Mouse (Mus musculus) CH12.LX (cell line): ENCODE results near the gene Mptx2. TPM values are rescaled to one million over a fixed set of nuclear protein-coding genes. Genes with fewer than 3 reads are reported as not detected.

Experiments
- DNase-seq: peaks from one replicate; pipeline ENCODE4 v3.0.0-alpha.2; 2013; ENCODE audit errors: extremely low read depth
- H3K27ac ChIP-seq: 2 replicates; pipeline ENCODE4 v1.5.1; 2012; ENCODE audit warnings: low read depth, mild to moderate bottlenecking, control low read depth, moderate library complexity; ENCODE audit not compliant: insufficient read depth
- H3K27me3 ChIP-seq: replicated peaks from 2 replicates; pipeline ENCODE3; 2012; ENCODE audit warnings: inconsistent platforms
- H3K36me3 ChIP-seq, 2 experiments: replicated peaks in 1 of 2; 2 replicates each; pipeline versions ENCODE3 to v1.6.1; 2012; ENCODE audit warnings: inconsistent platforms in 1 of 2, low read length in 1 of 2, mild to moderate bottlenecking in 1 of 2, mixed read lengths in 1 of 2, moderate library complexity in 1 of 2; ENCODE audit not compliant: control insufficient read depth in 1 of 2, insufficient read depth in 1 of 2
- H3K4me1 ChIP-seq, 2 experiments: 2 replicates each; pipeline ENCODE4 v1.6.1; 2012; ENCODE audit warnings: inconsistent platforms in 1 of 2, moderate library complexity in 1 of 2; ENCODE audit not compliant: insufficient read depth in 2 of 2, control insufficient read depth in 1 of 2
- H3K4me2 ChIP-seq: 2 replicates; pipeline ENCODE4 v1.6.1; 2012; ENCODE audit warnings: low read depth, mild to moderate bottlenecking, control low read depth; ENCODE audit not compliant: poor library complexity, insufficient read depth, severe bottlenecking
- H3K4me3 ChIP-seq, 3 experiments: fragments of 150-350 bp in 1 of 3; sonication (generic) in 1 of 3; replicated peaks in 1 of 3; 2 replicates each; pipeline versions ENCODE3 to v1.5.1; 2011 to 2012; ENCODE audit warnings: low read depth in 2 of 3, low read length in 2 of 3, mild to moderate bottlenecking in 2 of 3, moderate library complexity in 2 of 3, control low read depth in 1 of 3, improper control_type of control experiment in 1 of 3, inconsistent platforms in 1 of 3, mixed read lengths in 1 of 3; ENCODE audit not compliant: poor library complexity in 1 of 3
- H3K79me2 ChIP-seq: replicated peaks from 2 replicates; pipeline ENCODE4 v1.6.1; 2012; ENCODE audit warnings: mild to moderate bottlenecking, moderate library complexity; ENCODE audit not compliant: control insufficient read depth, poor library complexity, insufficient read depth, severe bottlenecking; ENCODE audit errors: extremely low read depth
- H3K9ac ChIP-seq: 2 replicates; pipeline ENCODE4 v1.6.1; 2012; ENCODE audit warnings: low read depth, mild to moderate bottlenecking, control low read depth, moderate library complexity; ENCODE audit not compliant: insufficient read depth
- H3K9me3 ChIP-seq: replicated peaks from 2 replicates; pipeline ENCODE3; 2012; ENCODE audit warnings: low read length, inconsistent platforms, mixed read lengths
- BHLHE40 ChIP-seq: IDR thresholded peaks from 2 replicates; pipeline ENCODE4 v1.6.1; 2011; ENCODE audit warnings: mild to moderate bottlenecking, low read depth, low read length, improper control_type of control experiment
- E2F4 ChIP-seq: IDR thresholded peaks from 2 replicates; pipeline ENCODE4 v1.6.1; 2011; ENCODE audit warnings: low read depth, low read length, improper control_type of control experiment; ENCODE audit not compliant: insufficient replicate concordance
- ELF1 ChIP-seq: IDR thresholded peaks from 2 replicates; pipeline ENCODE4 v1.6.1; 2014; ENCODE audit warnings: low read depth, mild to moderate bottlenecking, inconsistent platforms, low read length, improper control_type of control experiment
- ETS1 ChIP-seq: conservative IDR thresholded peaks from 2 replicates; pipeline ENCODE4 v1.6.1; 2012; ENCODE audit warnings: low read depth, mild to moderate bottlenecking, inconsistent platforms, low read length, improper control_type of control experiment, moderate library complexity
- HCFC1 ChIP-seq: IDR thresholded peaks from 2 replicates; pipeline ENCODE4 v1.6.1; 2012; ENCODE audit warnings: low read depth, mild to moderate bottlenecking, inconsistent platforms, low read length, improper control_type of control experiment
- IRF4 ChIP-seq: IDR thresholded peaks from 2 replicates; pipeline ENCODE4 v1.6.1; 2014; ENCODE audit warnings: low read depth, mild to moderate bottlenecking, inconsistent platforms, low read length, improper control_type of control experiment
- JUND ChIP-seq: conservative IDR thresholded peaks from 2 replicates; pipeline ENCODE4 v1.6.1; 2011; ENCODE audit warnings: low read depth, low read length, improper control_type of control experiment
- KAT2A ChIP-seq: IDR thresholded peaks from 2 replicates; pipeline ENCODE4 v1.6.1; 2012; ENCODE audit warnings: low read length, improper control_type of control experiment, inconsistent platforms; ENCODE audit not compliant: insufficient replicate concordance
- MAX ChIP-seq: IDR thresholded peaks from 2 replicates; pipeline ENCODE4 v1.6.1; 2011; ENCODE audit warnings: low read length, improper control_type of control experiment
- MEF2A ChIP-seq: IDR thresholded peaks from 2 replicates; pipeline ENCODE4 v1.6.1; 2014; ENCODE audit warnings: low read depth, mild to moderate bottlenecking, inconsistent platforms, low read length, improper control_type of control experiment, borderline replicate concordance
- MXI1 ChIP-seq: IDR thresholded peaks from 2 replicates; pipeline ENCODE4 v1.6.1; 2011; ENCODE audit warnings: mild to moderate bottlenecking, low read depth, low read length, improper control_type of control experiment
- MYC ChIP-seq: IDR thresholded peaks from 2 replicates; pipeline ENCODE4 v1.6.1; 2011; ENCODE audit warnings: low read depth, mild to moderate bottlenecking, improper control_type of control experiment, low read length
- NELFE ChIP-seq: IDR thresholded peaks from 2 replicates; pipeline ENCODE4 v1.6.1; 2011; ENCODE audit warnings: low read depth, low read length, improper control_type of control experiment
- POLR2AphosphoS2 ChIP-seq: IDR thresholded peaks from 2 replicates; pipeline ENCODE4 v1.6.1; 2011; ENCODE audit warnings: low read depth, low read length, improper control_type of control experiment
- RAD21 ChIP-seq: IDR thresholded peaks from 2 replicates; pipeline ENCODE4 v1.6.1; 2011; ENCODE audit warnings: low read depth, mild to moderate bottlenecking, low read length, improper control_type of control experiment, moderate library complexity
- SMC3 ChIP-seq: IDR thresholded peaks from 2 replicates; pipeline ENCODE4 v1.6.1; 2011; ENCODE audit warnings: low read depth, low read length, improper control_type of control experiment
- TBP ChIP-seq: conservative IDR thresholded peaks from 2 replicates; pipeline ENCODE4 v1.6.1; 2011; ENCODE audit warnings: low read depth, low read length, improper control_type of control experiment
- TCF12 ChIP-seq: IDR thresholded peaks from 2 replicates; pipeline ENCODE4 v1.6.1; 2014; ENCODE audit warnings: low read depth, mild to moderate bottlenecking, inconsistent platforms, low read length, improper control_type of control experiment
- UBTF ChIP-seq: IDR thresholded peaks from 2 replicates; pipeline ENCODE4 v1.6.1; 2012; ENCODE audit warnings: low read depth, mild to moderate bottlenecking, inconsistent platforms, low read length, improper control_type of control experiment, moderate library complexity
- USF1 ChIP-seq: IDR thresholded peaks from 2 replicates; pipeline ENCODE4 v1.6.1; 2014; ENCODE audit warnings: low read depth, mild to moderate bottlenecking, inconsistent platforms, low read length, improper control_type of control experiment
- USF2 ChIP-seq: conservative IDR thresholded peaks from 2 replicates; pipeline ENCODE4 v1.6.1; 2011; ENCODE audit warnings: low read depth, low read length, improper control_type of control experiment
- ZKSCAN1 ChIP-seq: IDR thresholded peaks from 2 replicates; pipeline ENCODE4 v1.6.1; 2012; ENCODE audit warnings: low read depth, inconsistent platforms, low read length, improper control_type of control experiment, borderline replicate concordance
- dilution Hi-C: fragments of 300-500 bp; cut with MboI; formaldehyde crosslinking; loops from 2 replicates; pipeline ENCODE4 v1.14.3; 2020; ENCODE audit warnings: low sequenced_read_pairs; ENCODE audit not compliant: extremely low pct_unique_long_range_greater_than_20kb, extremely low pct_ligation_motif_present
- in situ Hi-C: fragments of 300-500 bp; cut with MboI; formaldehyde crosslinking; loops from 3 replicates; pipeline ENCODE4 v1.14.3; 2019; ENCODE audit warnings: low sequenced_read_pairs, low pct_ligation_motif_present, low pct_unique_long_range_greater_than_20kb, mixed read lengths
- polyA plus RNA-seq: library from polyadenylated mRNA; unstranded; fragments of >175 nt; gene quantifications from 2 replicates; pipeline ENCODE4 v1.2.1, GENCODE M21; 2012; ENCODE audit warnings: low read depth; ENCODE audit not compliant: insufficient read length
- total RNA-seq, 2 experiments: library from RNA; depleted of rRNA; stranded (reverse); fragments of 300-350 nt in 1 of 2; fragments of >200 nt in 1 of 2; gene quantifications; 2 replicates each; pipeline ENCODE4 v1.2.3; 2012 to 2014

Mptx2 gene
- total and polyA plus RNA-seq, 3 experiments = not detected

DNA sequence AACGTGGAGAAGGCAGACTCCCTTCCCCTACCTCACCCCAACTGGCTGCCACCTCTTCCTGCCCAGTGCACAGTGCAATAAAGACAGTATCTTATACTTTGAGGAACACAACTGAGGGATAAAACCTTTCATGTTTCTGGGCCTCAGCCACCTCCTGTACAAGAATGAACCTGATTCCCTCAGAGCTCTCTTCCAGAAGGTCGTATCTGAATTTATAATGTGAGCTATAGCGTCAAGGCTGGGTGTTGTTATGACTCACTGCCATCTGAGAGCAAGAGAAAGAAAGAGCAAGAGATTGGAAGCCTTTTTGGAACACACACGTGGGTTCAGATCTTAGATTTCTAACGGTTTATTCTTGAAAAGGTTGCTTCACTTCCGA lies 44.7 kb upstream of the Mptx2 start:
- H3K4me1 ChIP-seq = 0 out of 4 replicates have a peak, but pooled peaks cover 0 to 3% of the 10 kb centered on the region in 2 experiments
- H3K27ac ChIP-seq = no peak overlapping the region
- TF ChIP-seq IRF4 (no peak), HCFC1 (no peak), MYC (no peak), NELFE (no peak), JUND (no peak), KAT2A (no peak), ETS1 (no peak), RAD21 (no peak), MAX (no peak), ZKSCAN1 (no peak), ELF1 (no peak), TCF12 (no peak), E2F4 (no peak)
- H3K36me3 ChIP-seq = no peaks in the 10 kb centered on the region
- no peak overlapping the region for H3K4me2 ChIP-seq
- H3K9ac ChIP-seq = no peak overlapping the region
- no peak for DNase-seq
- no peaks in the 10 kb centered on the region for H3K27me3 ChIP-seq
- H3K9me3 ChIP-seq = no peaks in the 10 kb centered on the region
- in situ Hi-C loops (no loop called here), dilution Hi-C loops (no loop called here)
- no peak overlapping the region for H3K4me3 ChIP-seq
- no peaks in the 10 kb centered on the region for H3K79me2 ChIP-seq

DNA sequence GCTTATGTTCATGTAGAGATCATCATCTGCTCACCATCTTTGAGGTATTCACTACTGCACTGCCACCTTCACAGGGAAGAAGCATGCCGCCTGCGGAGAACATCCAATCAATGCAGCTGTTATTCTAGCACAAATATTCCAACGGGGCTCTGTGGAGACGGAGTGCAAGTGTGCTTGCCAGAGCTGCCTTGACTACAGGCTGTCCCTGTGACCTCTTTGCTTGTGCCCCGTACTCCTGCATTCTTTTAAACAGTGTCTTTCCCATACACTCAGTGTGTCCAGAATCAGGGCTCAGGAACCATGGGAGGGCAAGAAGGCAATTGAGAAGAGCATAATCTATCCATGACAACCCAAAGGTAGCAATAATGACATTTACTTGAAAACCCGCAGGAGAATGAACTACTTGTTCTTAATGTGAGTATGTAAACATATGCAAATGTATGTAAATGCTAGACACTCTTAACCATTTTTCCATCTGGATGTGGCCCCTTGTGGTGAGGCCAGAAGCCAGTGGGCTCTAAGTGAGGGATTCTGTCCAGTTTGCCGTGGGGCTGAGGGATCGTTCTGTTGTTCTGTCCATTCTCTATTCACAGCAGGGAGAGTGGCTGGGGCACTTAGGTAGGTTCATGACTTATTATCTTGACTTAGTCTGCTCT lies 44.1 kb upstream of the Mptx2 start:
- H3K4me1 ChIP-seq = 0 out of 4 replicates have a peak, but pooled peaks cover 0 to 3% of the 10 kb centered on the region in 2 experiments

More for the DNA sequence above, 44.1 kb upstream of the Mptx2 start:
- DNase-seq = no peak
- H3K9me3 ChIP-seq = no peaks in the 10 kb centered on the region
- no peak overlapping the region for H3K27ac ChIP-seq
- no peaks in the 10 kb centered on the region for H3K36me3 ChIP-seq
- no peaks in the 10 kb centered on the region for H3K79me2 ChIP-seq
- dilution Hi-C loops = no loop called here
- H3K9ac ChIP-seq = no peak overlapping the region
- H3K27me3 ChIP-seq = no peaks in the 10 kb centered on the region
- TF ChIP-seq USF2 = no peak
- no peak for TF ChIP-seq MXI1
- no peak for TF ChIP-seq E2F4
- TF ChIP-seq UBTF = no peak
- no peak for TF ChIP-seq MEF2A
- no peak for TF ChIP-seq SMC3
- no peak for TF ChIP-seq JUND
- no peak for TF ChIP-seq BHLHE40
- TF ChIP-seq TBP = no peak
- no peak for TF ChIP-seq USF1
- no peak for TF ChIP-seq POLR2AphosphoS2
- TF ChIP-seq, all 38 proteins: peak for 0
- Histone ChIP-seq H3K4me3 (no peak overlapping the region), H3K4me2 (no peak overlapping the region)
- in situ Hi-C loops = no loop called here
